Mouse (Mus musculus) spleen, postnatal 4 days (tissue): Measurements from ENCODE around the gene Cfap100.

Source experiments
- DNase-seq, 2 experiments: peaks; one replicate each; pipeline ENCODE4 v3.0.0; 2022; ENCODE audit warnings: low spot score in 2 of 2

Gene Cfap100

DNA sequence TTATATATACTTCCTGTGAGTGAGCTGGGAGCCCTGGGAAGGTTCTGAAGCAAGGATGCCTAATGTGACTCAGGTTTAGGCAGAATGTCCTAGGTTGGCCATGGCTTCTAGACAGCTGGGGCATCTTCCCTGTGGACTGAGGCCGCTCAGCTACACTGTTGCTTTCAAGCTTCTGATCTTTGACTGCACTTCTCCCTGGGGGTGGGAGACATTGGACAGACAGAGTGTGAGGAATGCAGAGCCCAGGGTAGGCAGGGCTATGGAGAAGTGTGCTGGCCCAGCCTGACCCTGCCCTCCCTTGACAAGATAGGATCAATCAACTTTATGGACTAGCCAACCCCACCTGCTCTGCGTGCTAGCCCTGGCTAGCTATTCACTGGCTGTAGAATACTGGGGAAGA lies 32.6 kb upstream of the Cfap100 start:
- DNase-seq = no peak

DNA sequence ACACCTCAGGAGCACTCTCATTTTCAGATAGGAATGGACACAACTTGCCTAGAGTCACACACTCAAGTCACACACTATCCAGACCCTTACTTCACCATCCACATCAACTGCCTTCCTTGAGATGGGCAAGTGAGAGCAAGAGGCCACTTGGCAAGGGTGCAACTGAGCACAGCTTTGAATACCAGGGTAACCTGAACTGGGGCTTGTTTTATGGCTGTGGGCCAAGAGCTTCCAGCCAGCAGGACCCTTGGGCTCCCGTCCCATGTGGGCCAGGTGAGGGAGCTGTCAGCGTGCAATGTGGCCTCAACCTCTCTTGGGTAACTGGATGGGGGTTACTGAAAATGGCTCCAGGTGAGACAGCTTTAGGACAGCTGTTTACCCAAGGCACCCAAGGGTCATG lies 28.8 kb upstream of the Cfap100 start:
- DNase-seq = no peak

DNA sequence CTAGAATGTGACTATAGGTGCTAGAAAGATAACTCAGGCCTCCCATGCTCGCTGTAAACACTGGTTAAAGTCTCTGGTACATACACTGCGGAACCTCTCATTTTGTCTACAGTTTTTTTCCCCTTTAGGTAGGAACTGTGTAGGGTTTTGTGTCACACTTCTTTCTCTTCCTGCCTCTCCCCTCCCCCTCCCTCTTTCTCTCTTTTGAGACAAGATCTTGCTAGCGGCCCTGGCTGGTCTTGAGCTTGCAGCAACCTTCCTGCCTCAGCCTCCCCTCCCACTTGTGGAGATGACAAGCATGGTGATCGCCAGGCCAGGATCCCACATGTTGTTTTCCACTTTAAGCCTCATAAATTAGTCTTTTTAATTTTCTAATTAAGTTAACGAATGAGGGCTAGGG lies 25.2 kb upstream of the Cfap100 start:
- DNase-seq = no peak

DNA sequence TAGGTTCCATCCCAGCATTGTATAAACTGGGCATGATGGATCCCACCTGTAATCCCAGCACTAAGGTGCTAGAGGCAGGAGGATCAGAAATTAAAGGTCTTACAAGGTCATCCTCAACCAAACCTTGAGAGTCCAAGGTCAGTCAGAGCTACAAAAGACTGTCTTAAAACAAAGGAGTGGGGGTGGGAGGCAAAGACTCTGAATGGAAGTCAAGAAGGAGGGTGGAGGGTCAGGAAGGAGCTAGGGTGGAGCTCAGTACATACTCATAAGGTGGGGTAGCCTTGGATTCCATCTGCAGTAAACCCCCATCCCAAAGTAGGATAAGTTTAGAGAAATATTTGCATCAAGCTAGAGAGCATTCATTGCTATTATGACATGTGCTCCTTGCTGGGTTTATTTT lies 24.0 kb upstream of the Cfap100 start:
- DNase-seq = no peak

- no peak for DNase-seq
These were observed 22.9 kb upstream of the Cfap100 start for GRCm38 (mm10) chr6:90451512-90451911.

DNA sequence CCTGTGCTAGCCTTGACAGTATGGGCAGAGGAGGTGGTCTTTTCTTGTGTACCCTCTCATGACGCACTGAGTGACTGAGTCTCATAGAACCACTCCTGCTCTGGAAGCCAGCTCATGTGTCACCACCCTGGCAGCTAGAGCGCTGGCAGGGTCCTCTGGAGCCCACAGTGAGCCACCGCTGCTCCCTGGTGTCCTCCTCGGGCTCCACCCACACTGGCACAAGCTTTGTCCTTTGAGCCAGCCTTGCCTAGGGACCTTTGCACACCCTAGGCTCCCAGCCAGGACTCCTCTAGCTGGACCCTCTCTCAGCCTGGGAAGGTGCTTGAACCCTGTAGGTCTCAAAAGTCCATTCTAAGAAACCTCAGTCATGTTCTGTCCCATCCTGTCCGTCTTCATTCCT lies 22.1 kb upstream of the Cfap100 start:
- no peak for DNase-seq

- peak; percentile 33 to 73 for DNase-seq
These were observed 21.6 kb upstream of the Cfap100 start for GRCm38 (mm10) chr6:90450179-90450578.

- no peak for DNase-seq
These were observed 18.3 kb upstream of the Cfap100 start for GRCm38 (mm10) chr6:90446883-90447282.

- DNase-seq = no peak
These were observed 8.4 kb upstream of the Cfap100 start for GRCm38 (mm10) chr6:90437041-90437440.

DNA sequence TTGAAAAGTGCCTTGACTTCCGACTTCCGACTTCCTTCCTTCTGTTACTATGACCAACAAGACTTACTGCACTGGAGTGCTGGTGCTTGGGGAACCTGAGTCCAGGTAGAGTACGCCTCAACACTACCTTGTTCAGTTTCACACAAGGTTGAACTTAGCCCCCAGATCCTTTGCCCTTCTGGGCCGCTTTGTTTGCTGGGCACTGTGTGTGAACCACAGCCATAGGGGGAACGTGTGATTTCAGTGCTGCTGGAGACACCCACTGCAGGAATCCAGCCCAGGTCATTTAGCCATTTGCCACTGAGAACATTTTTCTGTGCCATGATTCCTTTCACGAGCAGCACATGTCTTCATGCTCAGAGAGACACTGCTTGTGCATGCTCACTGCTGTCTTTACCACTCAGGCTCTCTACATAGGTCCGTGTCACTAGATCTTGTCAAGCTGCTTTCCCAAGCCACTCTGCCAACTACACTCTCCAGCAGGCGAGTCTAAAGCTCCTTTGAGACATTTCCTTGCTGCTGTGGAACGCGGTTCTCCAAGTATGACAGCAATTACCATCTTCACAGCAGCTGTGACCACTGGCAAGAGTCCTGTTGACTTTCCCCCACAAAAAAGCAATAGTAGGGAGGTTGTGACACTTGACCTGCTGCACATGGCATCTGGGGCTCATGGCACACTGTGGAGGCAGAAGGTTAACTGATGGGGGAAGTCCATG lies 7.8 kb upstream of the Cfap100 start:
- DNase-seq = no peak

DNA sequence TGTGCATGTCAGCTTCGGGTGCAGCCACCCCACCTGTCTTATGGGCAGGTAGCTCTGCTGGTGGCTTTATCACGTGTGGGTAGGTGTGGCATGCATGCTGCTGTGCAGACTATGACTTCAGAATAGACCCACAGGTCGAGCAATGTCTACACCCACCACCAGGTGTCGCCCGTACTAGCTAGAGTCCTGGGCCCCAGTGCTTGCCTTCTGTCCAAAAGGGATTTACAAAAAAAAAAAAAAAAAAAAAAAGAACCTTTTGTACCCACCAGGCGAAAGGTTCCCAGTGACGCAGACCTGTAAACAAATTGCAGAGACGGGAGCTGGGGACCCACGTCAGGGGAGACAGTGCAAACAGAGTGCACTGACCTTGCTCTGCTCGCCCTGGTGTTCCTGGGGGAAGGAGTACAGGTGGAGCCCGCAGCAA lies 6.6 kb upstream of the Cfap100 start:
- peak; percentile 42 to 81 for DNase-seq

DNA sequence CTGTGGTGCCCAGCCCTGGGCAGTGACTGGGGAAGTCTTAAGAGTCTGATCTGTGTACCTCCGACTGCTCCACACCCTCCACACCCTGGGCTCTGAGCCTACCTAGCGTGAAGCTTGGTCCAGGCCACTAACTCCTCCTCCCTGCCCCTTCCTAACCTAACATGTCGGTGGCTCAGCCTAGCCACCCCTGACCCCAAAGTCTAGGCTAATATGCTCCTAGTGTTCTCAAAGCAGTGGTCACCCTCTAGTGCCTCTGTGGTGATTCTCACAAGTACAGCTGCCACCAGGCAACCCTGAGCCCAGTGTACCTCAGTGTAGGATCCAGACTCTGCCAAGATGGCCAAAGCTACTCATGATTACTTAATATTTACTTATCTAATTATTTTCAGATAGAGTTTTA lies 6.1 kb upstream of the Cfap100 start:
- DNase-seq = no peak

DNA sequence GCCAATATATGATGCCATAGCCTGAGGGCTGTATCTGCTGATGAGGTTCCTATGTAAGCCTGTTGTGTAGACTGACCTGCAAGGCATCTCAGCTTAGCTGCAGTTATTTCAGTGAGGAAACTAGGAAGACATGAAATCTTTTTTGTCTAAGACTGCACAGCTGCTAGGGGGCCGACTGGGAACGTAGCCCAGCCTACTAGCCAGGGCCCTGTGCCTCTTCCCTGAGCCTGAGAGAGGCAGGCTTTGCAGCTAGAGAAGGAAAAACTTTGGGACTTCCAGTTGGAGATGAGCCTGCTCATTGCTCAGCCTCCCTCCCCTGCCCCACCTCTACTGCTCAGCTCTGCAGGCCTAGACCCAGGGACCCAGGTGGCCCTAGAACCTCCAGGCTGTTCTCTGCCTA lies 2.9 kb upstream of the Cfap100 start:
- no peak for DNase-seq

DNA sequence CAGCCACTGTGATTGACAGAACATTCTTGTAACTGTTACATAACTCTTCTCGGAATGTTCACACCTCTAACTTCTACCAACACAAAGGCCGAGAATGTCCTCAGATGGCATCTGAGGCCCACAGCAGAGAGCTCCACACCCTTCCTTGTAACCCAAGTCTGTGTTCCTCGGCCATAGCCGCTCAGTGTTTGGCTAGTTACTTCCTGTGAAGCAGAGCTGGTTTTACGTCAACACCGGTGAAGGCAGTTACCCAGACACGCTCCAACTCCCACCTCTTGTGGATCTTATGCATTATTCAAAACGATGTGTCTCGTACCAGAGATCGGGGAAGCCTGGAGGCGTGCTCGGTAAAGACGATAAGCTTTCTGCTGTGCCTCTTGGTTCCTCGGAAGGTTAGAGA lies 1.3 kb upstream of the Cfap100 start:
- no peak for DNase-seq

DNA sequence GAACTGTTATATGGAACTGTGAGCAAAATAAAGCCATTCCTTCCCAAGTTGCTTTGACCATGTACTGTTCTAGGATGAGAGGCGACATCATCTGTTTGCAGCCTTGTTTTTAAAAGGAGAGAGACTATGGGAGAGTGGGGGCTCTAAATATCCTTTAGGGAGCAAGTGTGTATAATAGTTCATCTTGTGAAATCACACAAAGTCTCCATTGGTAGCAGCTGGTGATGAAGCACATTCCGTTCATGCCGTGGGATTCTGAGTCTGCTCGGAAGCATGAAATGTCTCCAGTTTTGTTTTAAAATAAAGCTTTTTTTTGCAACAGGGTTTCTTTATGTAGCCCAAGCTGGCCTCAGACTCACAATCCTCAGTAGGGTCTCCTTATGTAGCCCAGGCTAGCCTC lies 2.6 kb downstream of the Cfap100 start:
- no peak for DNase-seq

- DNase-seq = no peak
These were observed 3.2 kb downstream of the Cfap100 start for GRCm38 (mm10) chr6:90425361-90425760.

GRCm38 (mm10) chr6:90422565-90422964 lies 6.0 kb downstream of the Cfap100 start:
- peak; percentile 57 to 84 for DNase-seq

- no peak for DNase-seq
These were observed 16.7 kb downstream of the Cfap100 start for GRCm38 (mm10) chr6:90411926-90412325.

- DNase-seq = no peak
These were observed 17.6 kb downstream of the Cfap100 start for GRCm38 (mm10) chr6:90410972-90411371.

GRCm38 (mm10) chr6:90408632-90409031 lies 20.0 kb downstream of the Cfap100 start:
- no peak for DNase-seq

DNA sequence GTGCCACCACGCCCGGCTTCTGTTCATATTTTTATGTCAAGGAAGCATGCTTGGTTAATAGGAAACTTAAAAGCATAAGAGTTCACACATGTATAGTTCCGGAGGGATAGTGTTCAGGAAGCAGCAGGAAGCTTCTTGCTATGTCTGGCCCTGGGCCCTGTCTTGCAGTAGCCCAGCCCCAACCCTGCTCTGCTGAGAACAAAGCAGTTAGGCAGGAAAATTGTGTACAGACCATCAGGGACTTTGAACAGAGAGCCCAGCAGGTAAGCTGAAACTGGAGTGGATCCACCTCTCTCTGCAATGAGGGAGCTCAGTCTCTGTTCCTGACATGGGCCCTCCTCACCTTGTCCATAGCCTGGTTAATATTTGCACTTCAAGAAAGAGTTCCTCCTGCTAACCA lies 31.3 kb downstream of the Cfap100 start:
- DNase-seq = no peak

DNA sequence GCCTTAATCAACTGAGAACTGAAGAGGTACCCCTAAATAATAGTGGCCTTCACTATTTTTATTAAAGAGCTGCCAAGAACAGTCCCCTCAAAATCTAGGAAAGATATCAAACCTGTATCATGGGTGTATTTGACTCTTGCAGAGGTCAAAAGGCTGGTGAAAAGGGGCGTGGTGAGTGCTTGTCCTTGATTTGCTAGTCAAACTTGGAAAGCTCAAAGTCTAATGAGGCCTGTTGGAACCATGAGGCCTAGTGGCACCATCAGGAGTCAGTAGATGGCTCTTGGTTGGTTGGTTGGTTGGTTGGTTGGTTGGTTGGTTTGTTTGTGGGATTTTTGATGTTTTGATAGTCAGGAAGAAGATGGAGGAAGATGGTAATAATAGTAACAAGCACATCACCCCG lies 32.8 kb downstream of the Cfap100 start:
- DNase-seq = no peak

GRCm38 (mm10) chr6:90393948-90394347 lies 34.6 kb downstream of the Cfap100 start:
- DNase-seq = no peak

DNA sequence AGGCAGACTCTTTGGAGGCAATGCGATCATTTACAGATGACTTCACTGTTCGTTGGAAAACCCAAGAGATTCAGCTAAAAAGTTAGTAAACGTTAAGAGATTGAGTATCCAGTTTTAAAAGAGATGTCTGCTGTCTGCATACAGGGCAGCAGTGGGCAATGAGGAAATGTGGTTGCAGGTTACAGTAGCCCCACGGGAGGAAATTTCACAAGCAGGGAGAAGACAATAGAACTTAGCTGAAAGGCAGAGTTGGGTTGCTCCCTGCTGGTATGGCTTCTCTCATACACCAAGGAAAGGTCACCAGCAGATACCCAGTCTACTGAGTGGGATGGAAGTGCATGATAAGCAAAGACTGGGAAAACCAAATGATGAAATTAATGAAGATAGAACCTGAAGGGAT lies 38.0 kb downstream of the Cfap100 start:
- no peak for DNase-seq
